Mouse (Mus musculus) olfactory bulb, adult 2 months (tissue): ENCODE measurements around the gene Mthfd2l.

ENCODE experiments used
- CTCF ChIP-seq: fragments of 200-500 bp; IDR thresholded peaks from 2 replicates; pipeline ENCODE4 v1.5.1; 2012; ENCODE audit warnings: low read depth, mild to moderate bottlenecking, low read length, moderate library complexity; ENCODE audit not compliant: insufficient read depth
- POLR2A ChIP-seq: fragments of 200-500 bp; IDR thresholded peaks from 2 replicates; pipeline ENCODE4 v1.6.1; 2012; ENCODE audit warnings: mild to moderate bottlenecking, low read depth, low read length, moderate library complexity; ENCODE audit not compliant: insufficient read depth

- no peak for TF ChIP-seq CTCF
- no peak for TF ChIP-seq POLR2A
These were observed 33.5 kb upstream of the Mthfd2l start for GRCm38 (mm10) chr5:90897429-90897828.
